Mouse (Mus musculus) CD8-positive naive resting alpha-beta T cell, adult 57 days (primary cell): Measurements from ENCODE around the gene Slc22a20. TPM values are rescaled to one million over a fixed set of nuclear protein-coding genes. Genes with fewer than 3 reads are reported as not detected.

Experiments used
- total RNA-seq: library from RNA; stranded (reverse); gene quantifications from one replicate; pipeline ENCODE4 v1.2.4, GENCODE M21; 2023

Gene Slc22a20
- total RNA-seq: not detected

DNA sequence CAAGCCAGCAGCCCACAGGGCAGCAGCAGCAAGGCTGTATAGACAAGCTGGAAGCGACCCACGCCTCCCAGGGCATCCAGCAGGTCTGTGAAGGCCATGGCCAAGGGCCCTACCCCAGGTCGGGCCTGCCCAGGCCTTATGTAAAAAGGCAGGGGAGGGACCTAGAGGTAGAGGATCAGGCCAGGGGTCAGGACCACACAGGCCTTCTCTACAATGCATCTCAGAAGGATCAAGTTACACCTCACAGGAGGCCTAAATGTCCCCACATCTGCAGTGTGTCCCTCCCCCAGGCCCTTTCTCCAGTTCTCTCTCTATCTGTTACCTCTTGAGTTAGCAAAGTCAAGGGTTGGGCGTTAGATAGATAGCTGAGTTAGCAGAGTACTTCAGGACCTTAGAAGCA lies at the start of gene Slc22a20:
Gene Slc22a20 (minus strand): TSS at position 101 of the 400 bp plus-strand sequence.

DNA sequence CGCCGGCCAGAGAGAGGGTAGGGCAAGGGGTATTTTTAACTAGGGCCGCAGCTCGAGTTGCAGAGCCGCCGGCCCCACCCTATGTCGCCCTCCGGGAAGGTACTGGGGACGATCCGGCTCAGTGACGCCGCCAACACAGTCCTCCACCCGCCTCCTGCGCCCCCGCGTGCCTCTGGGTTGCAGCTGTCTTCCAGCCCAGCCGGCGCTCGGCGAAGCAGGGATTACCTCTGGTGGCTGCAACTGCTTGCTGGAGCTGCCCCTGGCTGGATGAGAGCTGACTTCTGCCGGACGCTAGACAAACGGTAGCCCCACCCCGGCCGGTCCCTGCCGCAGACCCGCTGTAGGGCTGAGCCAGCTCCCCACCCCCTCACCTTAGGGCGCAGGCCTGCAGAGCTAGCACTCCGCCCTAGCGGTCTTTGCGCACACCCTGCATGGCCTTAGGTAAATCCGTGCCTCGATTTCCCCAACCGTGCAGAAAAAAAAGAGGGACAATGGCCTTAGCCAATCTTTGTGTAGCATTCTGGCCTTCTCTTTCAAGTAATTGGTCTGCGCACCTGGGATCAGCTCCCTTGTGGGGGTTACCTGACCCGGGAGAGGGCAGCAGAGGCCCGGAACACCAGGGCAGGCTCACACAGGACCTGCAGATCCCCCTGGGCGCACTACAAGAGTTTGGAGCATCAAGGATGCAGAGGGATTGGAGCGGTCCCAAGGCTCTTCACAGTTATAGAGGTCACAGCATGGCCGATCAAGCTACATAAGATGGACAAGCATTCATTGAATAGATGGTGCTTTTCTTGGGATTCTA lies 29.8 kb upstream of the Slc22a20 start, which contains the start of gene Capn1:
Gene Capn1 (minus strand): TSS at position 387 of the 805 bp plus-strand sequence.

DNA sequence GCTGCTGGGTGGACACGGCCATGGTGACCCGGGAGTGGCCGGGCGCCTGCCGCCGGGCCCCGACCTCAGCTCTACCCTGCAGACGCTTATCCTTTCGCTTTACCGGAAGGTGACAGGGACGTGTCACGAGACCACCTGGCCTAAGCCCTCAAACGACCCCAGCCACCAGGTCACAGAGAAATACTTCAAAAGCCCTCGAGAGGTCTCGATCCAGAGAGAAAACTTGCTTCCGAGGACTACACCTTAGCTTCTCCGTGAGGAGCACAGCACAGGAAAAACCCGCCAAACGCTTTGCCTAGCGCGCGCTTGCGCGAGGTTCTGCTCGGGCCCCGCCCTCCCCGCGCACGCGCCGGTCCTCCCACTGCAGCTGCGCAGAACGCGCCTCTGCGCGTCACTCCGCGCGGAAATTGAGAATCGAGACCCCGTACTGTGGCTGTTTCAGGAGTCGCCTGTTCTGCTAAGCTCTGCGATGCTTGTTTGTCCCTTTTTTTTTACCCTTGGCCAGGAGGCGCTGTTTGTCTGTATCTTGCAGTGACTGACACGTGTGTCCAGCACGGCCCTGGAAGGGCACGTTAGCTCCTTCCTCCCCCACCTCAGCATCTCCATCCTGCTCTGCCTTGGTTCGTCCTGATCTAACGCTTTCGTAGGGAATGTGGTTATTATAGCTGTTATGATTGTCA lies 21.9 kb downstream of the Slc22a20 start, which contains the start of gene Pola2:
Gene Pola2 (minus strand): TSS at position 320 of the 680 bp plus-strand sequence.

DNA sequence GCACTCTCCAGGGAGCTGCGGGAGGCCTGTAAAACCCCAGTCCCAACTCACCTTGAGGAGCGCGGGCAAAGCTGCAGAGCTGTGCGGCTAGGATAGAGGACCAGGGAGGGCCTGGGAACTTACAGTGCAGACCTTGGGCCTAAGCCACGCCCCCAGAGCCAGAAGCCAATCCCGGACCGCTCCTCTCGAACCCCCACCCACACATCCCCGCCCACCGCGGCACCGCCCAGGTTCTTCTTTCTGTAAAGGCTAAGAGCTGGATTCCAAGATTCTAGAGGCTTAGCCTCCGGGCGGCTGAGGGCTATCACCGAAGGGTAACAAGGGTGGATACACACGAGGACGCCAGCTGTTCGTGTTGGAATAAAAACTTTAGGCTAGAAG lies 61.2 kb downstream of the Slc22a20 start, which contains the start of gene Cdc42ep2:
Gene Cdc42ep2 (minus strand): TSS at position 104 of the 381 bp plus-strand sequence.

Other genes with a start within 250 kb of the Slc22a20 start
- not detected for gene Ltbp3, start 245.2 kb downstream of the Slc22a20 start, total RNA-seq
- gene Scyl1, start 214.7 kb downstream of the Slc22a20 start, total RNA-seq: 55.4 TPM
- gene Frmd8, start 110.9 kb downstream of the Slc22a20 start, total RNA-seq: 152 TPM
- 20.8 TPM for gene Slc25a45, start 108.3 kb downstream of the Slc22a20 start, total RNA-seq
- 1.7 TPM for gene Tigd3, start 92.0 kb downstream of the Slc22a20 start, total RNA-seq
- gene Dpf2, start 73.1 kb downstream of the Slc22a20 start, total RNA-seq: 147 TPM
- gene Cdc42ep2, start 61.3 kb downstream of the Slc22a20 start, total RNA-seq: 0.67 TPM
- 63.5 TPM for gene Pola2, start 21.9 kb downstream of the Slc22a20 start, total RNA-seq
- gene Capn1, start 29.8 kb upstream of the Slc22a20 start, total RNA-seq: 143 TPM
- 46.9 TPM for gene Syvn1, start 60.4 kb upstream of the Slc22a20 start, total RNA-seq
- 18.0 TPM for gene Mrpl49, start 71.6 kb upstream of the Slc22a20 start, total RNA-seq
- gene Fau, start 71.7 kb upstream of the Slc22a20 start, total RNA-seq: 3,401 TPM
- gene Znhit2, start 75.0 kb upstream of the Slc22a20 start, total RNA-seq: 11.9 TPM
- gene Tm7sf2, start 82.2 kb upstream of the Slc22a20 start, total RNA-seq: 18.8 TPM
- gene Vps51, start 91.1 kb upstream of the Slc22a20 start, total RNA-seq: 110 TPM
- not detected for gene Tmem262, start 93.9 kb upstream of the Slc22a20 start, total RNA-seq
- gene Gm28374, start 96.1 kb upstream of the Slc22a20 start, total RNA-seq: not detected
- 44.0 TPM for gene Zfpl1, start 98.8 kb upstream of the Slc22a20 start, total RNA-seq
- gene Cdca5, start 98.8 kb upstream of the Slc22a20 start, total RNA-seq: 0.89 TPM
- not detected for gene AC131692.1, start 108.3 kb upstream of the Slc22a20 start, total RNA-seq
- not detected for gene Naaladl1, start 119.6 kb upstream of the Slc22a20 start, total RNA-seq
- gene Sac3d1, start 132.5 kb upstream of the Slc22a20 start, total RNA-seq: 9.6 TPM
- 32.0 TPM for gene Snx15, start 142.2 kb upstream of the Slc22a20 start, total RNA-seq
- not detected for gene Batf2, start 154.8 kb upstream of the Slc22a20 start, total RNA-seq
- gene Arl2, start 155.4 kb upstream of the Slc22a20 start, total RNA-seq: 26.0 TPM
- gene Majin, start 198.2 kb upstream of the Slc22a20 start, total RNA-seq: not detected
- gene Gpha2, start 240.2 kb upstream of the Slc22a20 start, total RNA-seq: not detected
- gene Ppp2r5b, start 249.7 kb upstream of the Slc22a20 start, total RNA-seq: 21.7 TPM